Mouse (Mus musculus): ENCODE measurements around the gene Dennd6b.

Gene Dennd6b

DNA sequence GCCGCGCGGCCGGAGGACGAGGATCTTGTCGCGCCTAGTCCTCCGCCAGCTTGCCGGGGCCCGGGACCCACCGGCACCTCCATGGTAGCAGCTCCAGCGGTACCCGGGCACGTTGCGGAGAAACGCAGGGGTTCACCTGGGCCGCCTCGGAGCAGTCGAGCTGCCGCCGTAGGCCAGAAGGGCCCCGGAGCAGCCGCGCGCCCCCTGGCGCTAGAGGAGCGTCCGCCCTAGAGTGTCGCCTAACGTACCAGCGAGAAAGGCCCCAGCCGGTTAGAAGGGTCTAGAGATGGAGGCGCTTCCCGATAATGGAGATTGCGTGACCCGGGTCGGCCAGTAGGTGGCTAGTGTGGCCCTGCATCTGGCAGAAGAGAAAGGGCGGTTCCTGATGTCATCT is at the start of gene Dennd6b:
TSS of gene Dennd6b (minus strand) at position 184 of the 394 bp plus-strand sequence.
- peak; percentile 96 for DNase-seq (ENCODE audit: low read depth, low spot score)

DNA sequence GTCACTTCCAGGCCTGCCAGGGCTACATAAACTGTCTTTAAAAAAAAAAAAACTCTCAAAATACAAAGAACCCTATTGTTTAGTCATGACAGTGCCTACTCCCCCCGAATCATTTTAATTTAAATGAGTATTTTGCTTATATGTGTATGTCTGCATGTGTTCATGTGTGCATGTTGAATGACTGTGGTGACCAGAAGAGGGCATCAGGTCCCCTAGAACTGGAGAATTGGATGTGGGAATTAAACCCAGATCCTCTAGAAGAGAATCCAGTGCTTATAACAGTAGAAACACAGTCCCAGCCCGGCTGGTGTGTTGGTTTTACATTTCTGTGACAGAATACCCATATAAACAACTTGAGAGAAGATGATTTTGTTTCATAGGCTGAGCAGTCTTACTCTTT is 44.7 kb upstream of the Dennd6b start:
- no peak for DNase-seq (ENCODE audit: low read depth, low spot score)

DNA sequence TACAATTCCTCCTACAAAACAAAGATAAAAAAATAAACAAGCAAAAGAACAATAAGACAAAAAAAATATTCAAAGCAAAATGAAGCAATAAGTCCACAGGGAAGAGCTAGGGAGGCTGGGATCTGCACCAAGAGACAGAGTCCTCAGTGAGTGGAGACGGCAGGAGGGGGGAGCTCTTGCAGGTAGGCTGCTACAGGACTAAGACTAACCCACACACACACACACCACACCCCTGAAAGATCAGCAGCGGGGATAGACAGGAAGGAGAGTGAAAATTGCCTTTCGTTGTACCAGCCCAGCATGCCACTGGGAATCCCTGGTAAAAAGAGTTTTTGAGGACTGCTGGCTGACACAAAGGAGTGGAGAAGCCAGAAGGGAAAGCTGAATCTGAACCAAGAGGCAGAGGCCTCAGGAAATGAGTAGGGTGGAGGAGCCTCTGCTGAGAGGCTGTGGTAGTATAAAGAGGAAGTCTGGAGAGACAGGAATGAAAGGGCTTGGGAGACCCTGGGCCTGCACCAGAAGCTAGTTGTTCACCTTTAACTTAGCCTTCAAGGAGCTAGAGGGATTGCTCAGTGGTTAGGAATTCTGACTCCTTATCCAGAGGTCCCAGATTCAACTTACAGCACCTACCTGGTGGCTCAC is 43.6 kb upstream of the Dennd6b start:
- no peak for DNase-seq (ENCODE audit: low read depth, low spot score)

DNA sequence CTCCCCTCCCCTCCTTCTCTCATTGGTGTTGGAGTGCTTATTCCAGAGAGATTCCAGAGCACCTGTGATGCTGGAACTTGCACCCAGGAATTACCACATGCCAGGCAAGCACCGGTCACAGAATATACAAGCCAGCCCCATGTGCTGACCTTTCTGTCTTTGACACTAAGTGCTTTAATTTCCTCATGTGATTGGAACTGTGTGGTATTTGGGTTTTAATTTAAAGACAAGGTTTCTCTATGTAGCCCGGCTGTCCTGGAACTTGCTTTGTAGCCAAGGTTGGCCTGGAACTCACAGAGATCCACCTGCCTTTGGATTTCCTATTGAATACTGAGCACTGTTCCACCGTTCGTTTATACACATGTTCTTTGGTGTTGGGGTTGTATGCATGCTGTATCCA is 37.8 kb upstream of the Dennd6b start:
- DNase-seq (ENCODE audit: low read depth, low spot score) = no peak

DNA sequence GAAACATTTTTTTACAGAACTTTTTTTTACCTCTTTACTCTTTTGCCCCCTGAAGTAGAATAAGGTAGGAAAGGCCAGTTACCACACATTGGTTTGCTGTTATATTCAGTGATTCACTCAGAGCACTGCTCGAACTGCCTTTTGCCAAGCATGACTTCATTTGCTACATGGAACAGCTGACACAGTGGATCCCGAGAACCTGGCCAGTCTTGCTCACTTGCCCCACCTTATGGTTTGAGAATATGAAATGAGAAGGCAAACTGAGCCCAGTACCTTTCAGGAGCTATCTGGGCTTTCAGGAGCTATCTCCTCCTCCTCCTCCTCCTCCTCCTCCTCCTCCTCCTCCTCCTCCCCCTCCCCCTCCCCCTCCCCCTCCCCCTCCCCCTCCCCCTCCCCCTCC is 37.3 kb upstream of the Dennd6b start:
- no peak for DNase-seq (ENCODE audit: low read depth, low spot score)

DNA sequence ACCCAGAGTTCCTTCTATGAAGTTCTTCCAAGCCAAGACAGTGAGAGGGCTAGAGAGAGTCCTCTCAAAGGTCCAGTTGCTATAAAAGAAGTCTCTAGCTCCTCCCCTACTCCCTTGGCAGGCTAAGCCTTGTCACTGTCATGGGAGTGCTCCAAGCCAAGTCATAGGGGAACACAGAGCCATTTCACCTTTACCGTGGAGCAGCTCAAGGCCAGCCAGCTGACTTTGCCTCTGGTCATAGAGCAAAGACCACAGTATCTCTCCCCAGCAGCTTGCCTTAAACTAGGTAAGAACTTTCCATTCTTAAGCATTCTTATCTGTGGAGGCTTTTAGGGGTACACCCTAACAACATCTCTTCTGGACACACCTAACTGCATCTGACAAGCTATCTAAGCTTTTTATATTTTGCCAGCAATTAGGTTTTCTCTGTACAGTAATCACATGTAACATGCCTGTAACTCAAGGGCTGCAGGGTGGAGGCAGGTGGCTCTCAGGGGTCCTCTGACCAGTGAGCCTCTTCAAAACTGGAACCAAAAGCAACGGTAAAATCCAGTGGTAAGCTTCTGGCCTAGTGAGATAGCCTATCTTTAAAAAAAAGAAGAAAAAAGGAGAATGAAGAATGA is 19.4 kb upstream of the Dennd6b start:
- no peak for DNase-seq (ENCODE audit: low read depth, low spot score)

DNA sequence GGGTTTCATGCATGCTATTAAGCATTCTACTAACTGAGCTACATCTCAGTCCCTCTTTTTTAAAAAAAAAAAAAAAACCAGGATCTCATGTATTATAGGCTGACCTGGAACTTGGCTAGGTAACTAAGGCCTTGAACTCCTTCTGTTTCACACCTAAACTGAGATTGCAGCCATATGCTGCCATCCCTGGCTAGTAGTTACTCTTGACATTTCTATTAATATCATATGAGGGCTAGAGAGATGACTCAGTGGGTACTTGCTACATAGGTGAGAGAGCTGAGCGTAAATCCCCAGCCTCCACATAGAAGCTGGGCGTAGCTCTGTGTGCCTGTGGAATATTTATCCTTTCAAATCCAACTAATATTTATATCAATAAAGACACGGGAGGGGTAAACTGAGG is 18.7 kb upstream of the Dennd6b start:
- no peak for DNase-seq (ENCODE audit: low read depth, low spot score)

DNA sequence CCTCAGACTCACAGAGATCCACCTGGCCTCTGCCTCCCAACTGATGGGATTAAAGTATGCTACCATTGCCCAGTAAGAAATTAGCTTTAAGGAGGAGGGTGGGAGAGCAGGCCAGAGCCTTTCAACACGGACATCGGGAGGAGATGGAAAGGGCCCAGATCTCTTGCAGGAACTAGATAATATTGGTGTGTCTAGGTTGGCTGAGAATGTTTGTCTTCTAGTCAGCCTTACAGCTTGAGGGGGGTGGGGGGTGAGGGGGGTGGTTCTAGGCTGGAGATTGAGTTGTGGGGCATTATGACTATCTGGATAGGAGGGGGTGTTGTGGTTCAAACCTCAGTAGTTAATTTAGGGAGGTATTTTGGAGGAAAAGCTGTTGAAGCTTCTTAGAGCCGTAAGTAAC is 17.2 kb upstream of the Dennd6b start:
- no peak for DNase-seq (ENCODE audit: low read depth, low spot score)

DNA sequence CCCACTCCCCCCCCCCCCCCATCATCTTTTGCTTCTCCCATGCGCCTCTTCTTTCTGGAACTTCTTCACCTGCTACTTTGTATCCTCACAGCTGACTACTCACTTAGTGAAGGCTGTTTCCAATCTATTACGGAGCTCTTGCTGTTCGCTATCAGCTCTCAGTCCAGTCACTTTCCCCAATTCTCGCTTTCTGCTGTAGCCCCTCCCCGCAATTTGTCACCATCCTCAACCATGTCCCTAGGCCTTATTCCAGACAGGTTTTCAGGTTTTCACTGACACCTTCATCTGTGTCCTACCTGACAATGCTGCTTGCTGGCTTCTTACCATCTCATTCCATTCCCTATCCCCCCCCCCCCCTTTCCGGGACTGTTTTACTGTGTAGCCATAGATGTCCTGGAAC is 16.2 kb upstream of the Dennd6b start:
- DNase-seq (ENCODE audit: low read depth, low spot score) = no peak

DNA sequence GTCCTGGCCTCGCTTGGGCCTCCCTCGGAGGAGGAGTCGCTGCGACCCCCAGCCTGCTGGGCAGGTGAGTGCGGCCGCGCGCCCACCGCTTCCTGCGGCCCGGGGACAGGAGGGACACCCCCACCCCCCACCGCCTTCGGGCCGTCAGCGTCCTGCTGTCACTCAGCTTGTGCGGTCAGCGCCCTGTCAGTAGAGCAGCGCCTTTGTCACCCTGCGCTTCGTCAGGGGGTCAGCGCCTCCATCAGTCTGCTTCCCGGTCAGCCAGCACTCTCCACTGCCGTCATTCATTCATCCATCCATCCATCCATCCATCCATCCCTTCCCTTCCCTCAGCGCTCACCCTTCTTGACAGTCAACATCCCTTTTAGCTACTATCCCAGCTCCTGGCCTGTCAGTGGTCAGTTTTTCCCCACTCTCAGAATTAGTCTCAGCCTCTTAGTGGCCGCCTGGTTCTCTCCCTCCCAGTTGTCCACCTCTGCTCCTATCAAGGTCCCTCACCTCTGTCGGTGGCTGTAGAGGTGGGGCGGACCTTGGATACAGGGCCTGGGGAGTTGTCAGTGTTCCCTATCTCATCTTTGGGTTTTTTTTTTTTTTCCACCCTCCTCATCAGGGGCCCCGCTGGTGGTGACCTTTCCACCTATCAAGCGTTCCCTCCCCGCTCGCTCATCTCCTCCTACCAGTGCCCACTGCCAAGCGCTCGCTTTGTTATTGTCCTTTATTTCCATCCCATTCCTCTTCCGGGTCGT is 15.6 kb upstream of the Dennd6b start:
- peak; percentile 42 for DNase-seq (ENCODE audit: low read depth, low spot score)

DNA sequence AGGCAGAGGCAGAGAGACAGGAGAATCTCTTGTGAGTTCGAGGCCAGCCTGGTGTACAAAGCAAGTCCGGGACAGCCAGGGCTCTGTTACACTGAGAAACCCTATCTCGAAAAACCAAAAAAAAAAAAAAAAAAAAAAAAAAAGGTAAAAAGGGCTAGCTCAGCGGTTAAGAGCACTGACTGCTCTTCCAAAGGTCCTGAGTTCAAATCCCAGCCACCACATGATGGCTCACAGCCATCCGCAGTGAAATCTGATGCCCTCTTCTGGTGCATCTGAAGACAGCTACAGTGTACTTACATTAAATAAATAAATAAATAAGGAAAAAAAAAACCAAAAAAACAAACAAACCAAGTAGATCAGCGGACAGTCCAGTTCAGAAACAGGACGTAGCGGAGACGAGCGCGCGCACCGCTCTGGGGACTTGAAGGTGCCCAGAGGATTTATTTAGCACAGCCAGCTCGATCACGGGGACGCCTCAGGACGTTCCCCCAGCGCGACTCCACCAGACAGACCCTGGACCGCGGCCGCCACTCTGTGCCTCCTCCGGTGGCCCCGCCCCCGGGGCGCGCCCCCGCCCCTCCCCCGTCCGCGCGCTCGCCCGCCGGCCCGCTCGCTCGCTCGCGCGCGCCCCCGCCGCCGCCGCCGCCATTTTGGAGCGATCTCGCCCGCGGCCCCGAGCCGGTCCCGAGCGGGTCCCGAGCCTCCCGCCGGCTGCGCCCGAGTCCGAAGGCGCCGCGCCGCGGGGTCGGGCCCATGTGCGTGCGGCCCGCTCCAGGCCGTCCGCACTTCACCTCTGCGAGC is 14.8 kb upstream of the Dennd6b start, which contains the start of gene Ppp6r2:
TSS of gene Ppp6r2 (plus strand) at position 639 of the 801 bp plus-strand sequence.
- DNase-seq (ENCODE audit: low read depth, low spot score) = peak; percentile 80

DNA sequence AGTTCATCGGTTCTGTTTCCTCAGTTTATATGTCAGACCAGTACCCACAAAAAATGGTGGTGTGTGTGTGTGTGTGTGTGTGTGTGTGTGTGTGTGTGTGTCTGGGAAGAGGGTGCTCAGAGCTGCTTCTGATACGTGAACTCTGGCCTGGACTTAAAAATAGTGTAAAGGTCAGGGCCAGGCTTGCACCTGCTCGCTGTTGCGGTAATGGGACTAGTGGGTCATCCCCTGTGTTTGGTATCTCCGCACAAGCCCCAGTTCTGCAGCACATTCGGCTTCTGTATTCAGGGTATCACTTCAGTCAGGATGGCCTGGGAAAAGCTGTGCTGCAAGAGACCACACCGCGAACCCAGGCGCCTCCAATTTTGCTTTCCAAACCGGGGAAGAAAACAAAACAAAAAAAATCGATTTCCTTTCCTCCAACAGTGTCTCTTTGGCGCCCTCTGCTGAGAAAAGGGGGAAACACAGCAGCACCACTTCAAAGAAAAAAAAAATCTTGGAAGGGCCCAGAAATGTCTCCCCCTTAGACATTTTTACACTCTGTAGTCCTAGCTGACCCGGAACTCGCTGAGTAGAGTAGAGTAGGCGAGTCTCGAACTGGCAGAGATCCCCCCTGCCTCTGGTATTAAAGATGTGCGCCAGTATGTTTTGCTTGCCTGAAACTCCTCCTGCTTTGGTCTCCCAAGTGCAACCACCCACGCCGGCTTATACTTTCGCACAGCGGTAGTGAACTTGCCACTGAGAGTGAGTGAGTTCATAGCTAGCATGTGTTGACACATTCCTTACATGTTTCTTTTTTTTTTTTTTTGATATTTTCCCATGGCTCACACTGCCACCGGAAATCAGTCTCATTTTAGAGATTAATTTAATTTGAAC is 13.8 kb upstream of the Dennd6b start:
- peak; percentile 91 for DNase-seq (ENCODE audit: low read depth, low spot score)

DNA sequence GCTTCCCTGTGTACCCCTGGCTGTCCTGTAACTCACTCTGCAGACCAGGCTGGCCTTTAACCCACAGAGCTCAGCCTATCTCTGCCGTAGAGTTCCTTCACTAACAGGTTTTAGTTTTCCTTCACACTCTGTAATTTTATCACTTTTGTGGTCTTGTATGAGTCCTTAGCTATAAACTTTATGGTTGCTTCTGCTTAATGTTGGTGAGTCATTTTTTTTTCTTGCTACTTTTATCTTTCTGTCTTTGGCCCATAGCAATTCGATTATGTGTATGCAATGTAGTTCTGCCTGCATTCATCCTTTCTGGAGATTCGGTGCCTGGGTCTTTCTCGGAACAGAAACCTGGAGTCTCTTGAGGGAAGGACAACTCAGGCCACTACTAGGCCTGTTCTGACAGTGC is 11.2 kb upstream of the Dennd6b start:
- DNase-seq (ENCODE audit: low read depth, low spot score) = no peak

DNA sequence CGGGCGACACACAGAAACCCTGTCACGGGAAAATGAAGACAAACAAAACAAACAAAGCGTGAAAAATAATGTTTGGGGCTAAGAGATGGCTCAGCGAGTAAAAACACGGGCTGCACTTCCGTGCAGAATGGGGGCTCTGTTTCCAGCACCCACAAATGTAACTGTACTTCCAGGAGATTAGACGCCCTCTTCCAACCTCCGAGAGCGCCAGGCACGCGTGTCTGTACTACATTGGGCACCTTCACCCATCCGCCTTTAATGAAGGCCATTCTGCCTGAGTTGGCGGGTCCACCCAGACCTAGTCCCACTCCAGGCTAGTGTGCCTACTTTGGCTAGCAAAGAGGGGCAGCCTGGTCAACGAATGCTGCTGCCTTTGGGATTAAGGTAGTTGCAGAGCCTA is 760 bp upstream of the Dennd6b start:
- no peak for DNase-seq (ENCODE audit: low read depth, low spot score)

DNA sequence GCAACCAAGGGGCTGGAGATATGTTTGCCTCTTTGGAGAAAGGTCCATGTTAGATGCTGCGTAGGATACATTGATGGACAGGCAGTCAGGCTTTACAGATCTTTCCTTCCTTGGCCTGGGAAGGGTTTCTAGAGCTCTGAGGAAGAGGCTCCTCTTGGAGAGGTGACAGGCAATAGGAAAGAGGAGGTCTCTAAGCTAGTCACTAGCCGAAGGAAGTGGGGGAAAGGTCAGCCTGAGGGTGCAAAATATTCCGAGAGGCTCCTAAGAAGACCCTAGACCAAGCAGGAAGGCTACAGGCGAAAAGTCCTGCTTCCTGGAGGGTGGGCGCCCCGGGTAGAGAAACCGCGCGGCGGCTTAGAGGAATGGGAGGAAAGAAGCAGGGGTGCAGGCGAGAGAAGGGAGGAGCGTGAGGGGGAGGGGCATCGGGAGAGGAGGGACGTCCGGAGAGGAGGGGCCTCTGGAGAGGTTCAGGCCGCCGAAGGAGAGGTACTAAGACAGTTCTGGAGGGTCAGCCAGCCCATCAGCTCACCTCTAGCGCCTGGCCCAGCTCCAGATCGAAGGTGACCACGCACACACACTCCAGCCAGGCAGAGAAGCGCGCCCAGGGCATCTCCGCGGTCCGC is 495 bp downstream of the Dennd6b start:
- peak; percentile 90 for DNase-seq (ENCODE audit: low read depth, low spot score)

DNA sequence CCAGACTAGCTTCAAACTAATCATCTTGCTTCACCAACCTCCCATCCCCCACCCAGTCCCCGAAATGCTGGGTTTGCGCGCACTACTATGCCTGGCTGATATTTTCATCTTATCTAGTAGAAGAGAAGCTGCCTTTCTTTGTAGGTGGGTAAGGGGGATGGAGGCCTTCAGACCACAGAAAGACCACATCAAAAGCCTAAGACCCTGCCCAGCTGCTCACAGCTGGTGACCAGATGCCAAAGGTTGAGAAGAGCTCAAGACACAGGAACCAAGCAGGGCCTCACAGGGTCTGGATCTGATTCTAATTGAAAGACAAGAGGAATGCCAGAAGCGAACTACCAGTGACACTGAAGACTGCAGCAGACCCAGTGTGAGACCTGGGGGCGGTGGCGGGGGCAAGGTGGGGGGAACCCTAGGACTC is 1.0 kb downstream of the Dennd6b start:
- peak; percentile 80 for DNase-seq (ENCODE audit: low read depth, low spot score)

DNA sequence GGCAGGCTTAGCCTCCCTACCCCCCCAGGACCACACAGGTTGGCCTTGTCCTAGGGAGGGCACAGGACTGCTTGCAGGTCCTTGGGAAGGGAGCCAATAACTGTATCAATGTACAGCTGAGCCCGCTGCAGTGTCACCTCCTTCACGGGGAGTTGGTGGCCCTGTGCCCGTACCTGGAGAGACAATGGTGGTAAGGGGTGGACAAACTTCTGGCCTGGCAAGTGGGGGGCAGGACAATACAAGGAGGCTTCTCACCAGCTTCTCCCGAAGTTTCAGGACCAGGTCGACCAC is 11.4 kb downstream of the Dennd6b start:
- DNase-seq (ENCODE audit: low read depth, low spot score) = no peak

DNA sequence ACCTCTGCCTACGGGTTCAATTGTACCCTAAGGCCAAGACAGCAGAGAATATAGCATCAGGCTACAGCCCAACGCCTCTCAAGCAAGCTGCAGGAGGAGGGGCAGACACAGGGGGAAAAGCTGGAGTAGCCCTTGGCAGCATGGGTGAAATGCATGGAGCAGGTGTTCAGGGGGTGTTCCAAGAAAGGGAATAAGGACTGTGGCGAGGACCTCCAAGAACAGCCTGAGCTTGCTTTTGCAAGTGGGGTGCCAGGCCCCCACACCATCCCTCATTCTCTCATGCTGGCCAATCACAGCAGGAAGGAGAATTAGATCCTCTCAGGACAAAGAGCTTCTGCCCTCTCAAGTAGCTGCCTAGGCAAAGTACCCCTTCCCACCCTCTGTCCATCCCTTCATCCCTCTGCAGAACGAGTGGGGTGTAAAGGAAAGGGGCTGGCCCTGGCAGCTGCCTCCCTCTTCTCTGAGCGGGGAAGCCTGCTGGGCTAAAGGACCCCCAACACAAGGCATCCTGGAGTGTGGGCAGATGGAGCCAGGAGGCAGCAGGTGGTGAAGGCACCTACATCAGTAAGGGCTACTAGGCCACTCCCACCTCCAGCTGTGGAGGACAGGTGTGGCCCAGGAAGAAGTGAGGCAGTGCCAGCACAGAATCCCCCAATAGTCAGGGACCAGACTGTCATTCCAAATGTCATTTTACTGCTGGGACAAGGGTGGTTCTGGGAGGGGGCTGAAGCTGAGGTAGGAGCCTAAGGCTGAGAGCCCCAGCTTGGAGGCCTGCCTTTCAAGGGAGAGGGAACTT is 12.0 kb downstream of the Dennd6b start:
- DNase-seq (ENCODE audit: low read depth, low spot score) = no peak

DNA sequence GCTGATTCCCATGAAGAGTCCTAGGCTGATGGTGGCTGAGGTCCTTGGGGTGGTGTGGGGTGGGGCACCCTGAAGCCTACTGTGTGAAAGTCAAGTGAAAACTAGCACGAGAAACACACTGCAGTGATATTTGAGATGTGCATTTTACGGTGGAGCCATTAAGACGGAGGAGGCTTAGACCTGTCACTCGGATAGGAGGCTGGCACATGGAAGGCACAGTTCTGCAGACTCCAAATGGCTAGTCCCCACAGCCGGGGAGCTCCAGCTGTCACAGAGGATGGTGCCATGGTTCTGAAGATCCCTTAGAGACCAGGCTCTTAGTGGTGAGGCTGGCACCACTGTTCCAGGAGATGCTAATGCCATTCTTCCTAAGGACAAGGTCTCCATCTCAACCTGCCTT is 13.5 kb downstream of the Dennd6b start:
- no peak for DNase-seq (ENCODE audit: low read depth, low spot score)

DNA sequence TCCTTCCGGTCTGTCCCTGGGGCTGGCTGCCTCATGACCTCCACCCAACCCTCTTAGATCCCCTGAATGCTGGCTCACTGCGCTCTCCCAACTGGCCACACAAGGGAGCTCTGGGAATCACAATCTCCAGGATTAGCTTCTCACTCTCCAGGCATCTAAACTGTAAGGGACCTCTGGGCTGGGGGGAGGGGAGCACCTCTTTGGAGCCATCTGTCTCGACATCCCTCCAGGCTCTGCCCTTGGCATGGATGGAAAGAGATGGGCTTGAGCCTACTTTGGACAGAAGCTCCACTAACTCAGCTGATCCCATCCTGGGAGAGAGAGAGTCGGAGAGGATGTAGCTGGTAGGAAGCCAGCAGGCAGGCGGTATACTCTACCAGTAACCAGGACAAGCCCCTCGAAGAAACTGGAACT is 14.0 kb downstream of the Dennd6b start:
- peak; percentile 39 for DNase-seq (ENCODE audit: low read depth, low spot score)

Measured in mesoderm, embryonic 11.5 days (tissue).